Mouse (Mus musculus) limb, embryonic 14.5 days (tissue): Measurements from ENCODE around the gene Zfp1. TPM values are rescaled to one million over a fixed set of nuclear protein-coding genes. Genes with fewer than 3 reads are reported as not detected.
A peak's percentile ranks its signal among the peaks of the same experiment; 100 is the strongest.
"Not testable (repeated sequence)": the region's sequence is repeated elsewhere in the genome, so short reads cannot be mapped to it uniquely, and the experiment has no call there.

Source experiments
- ATAC-seq: fragments of 200-750 bp; cut with Nextera tagmentation; 2 replicates; pipeline ENCODE4 v1.8.0; 2017; ENCODE audit warnings: low read depth, moderate number of reproducible peaks, moderate TSS enrichment; ENCODE audit not compliant: low FRiP score
- DNase-seq: peaks from one replicate; pipeline ENCODE4 v3.0.0-alpha.2; 2015; ENCODE audit warnings: low spot score
- H3K27ac ChIP-seq: fragments of 300-500 bp; sonication (generic); replicated peaks from 2 replicates; pipeline ENCODE4 v1.5.1; 2014; ENCODE audit warnings: low read depth, mild to moderate bottlenecking, low read length, moderate library complexity, mixed read lengths
- H3K27me3 ChIP-seq: fragments of 300-500 bp; sonication (generic); 2 replicates; pipeline ENCODE4 v1.6.1; 2014; ENCODE audit warnings: low read length, mixed read lengths; ENCODE audit not compliant: control insufficient read depth, insufficient read depth
- H3K36me3 ChIP-seq: fragments of 300-500 bp; sonication (generic); 2 replicates; pipeline ENCODE4 v1.6.1; 2014; ENCODE audit warnings: mild to moderate bottlenecking, low read length, moderate library complexity, mixed read lengths; ENCODE audit not compliant: control insufficient read depth, insufficient read depth
- H3K4me1 ChIP-seq: fragments of 300-500 bp; sonication (generic); 2 replicates; pipeline ENCODE4 v1.6.1; 2014; ENCODE audit warnings: antibody characterized with exemption, low read length, mixed read lengths; ENCODE audit not compliant: control insufficient read depth, insufficient read depth
- H3K4me2 ChIP-seq: fragments of 300-500 bp; sonication (generic); replicated peaks from 2 replicates; pipeline ENCODE4 v1.6.1; 2014; ENCODE audit warnings: low read depth, mild to moderate bottlenecking, low read length, moderate library complexity; ENCODE audit not compliant: severe bottlenecking
- H3K4me3 ChIP-seq: fragments of 300-500 bp; sonication (generic); replicated peaks from 2 replicates; pipeline ENCODE4 v1.5.1; 2014; ENCODE audit warnings: low read length
- H3K9ac ChIP-seq: fragments of 300-500 bp; sonication (generic); 2 replicates; pipeline ENCODE4 v1.6.1; 2014; ENCODE audit warnings: mild to moderate bottlenecking, low read depth, low read length, moderate library complexity; ENCODE audit not compliant: severe bottlenecking
- H3K9me3 ChIP-seq: fragments of 300-500 bp; sonication (generic); 2 replicates; pipeline ENCODE4 v1.6.1; 2016; ENCODE audit warnings: low read length; ENCODE audit not compliant: control insufficient read depth
- POLR2A ChIP-seq: fragments of 200-500 bp; IDR thresholded peaks from 2 replicates; pipeline ENCODE4 v1.8.0; 2012; ENCODE audit warnings: inconsistent platforms, mild to moderate bottlenecking, moderate library complexity, borderline replicate concordance; ENCODE audit not compliant: insufficient read depth, insufficient read length; ENCODE audit errors: extremely low read depth
- WGBS: fragments of 180-500 bp; shearing (Covaris S2); extraction: QIAGEN DNeasy Blood & Tissue Kit; methylation state at CpG from one replicate; pipeline ENCODE4 v1.1.7; 2014; 5-methylcytosine and 5-hydroxymethylcytosine counted together
- polyA plus RNA-seq, 2 experiments: library from polyadenylated mRNA; depleted of rRNA in 1 of 2; stranded (reverse) in 1 of 2; unstranded in 1 of 2; fragments of >200 nt; fragmentation: Nextera tagmentation in 1 of 2; extraction: Ambion mirVana in 1 of 2; gene quantifications; 2 replicates each; pipeline versions ENCODE4 v1.2.1 to v1.2.3; 2012 to 2014

The Zfp1 gene
- polyA plus RNA-seq, 2 experiments = 20.7 to 20.8 TPM

DNA sequence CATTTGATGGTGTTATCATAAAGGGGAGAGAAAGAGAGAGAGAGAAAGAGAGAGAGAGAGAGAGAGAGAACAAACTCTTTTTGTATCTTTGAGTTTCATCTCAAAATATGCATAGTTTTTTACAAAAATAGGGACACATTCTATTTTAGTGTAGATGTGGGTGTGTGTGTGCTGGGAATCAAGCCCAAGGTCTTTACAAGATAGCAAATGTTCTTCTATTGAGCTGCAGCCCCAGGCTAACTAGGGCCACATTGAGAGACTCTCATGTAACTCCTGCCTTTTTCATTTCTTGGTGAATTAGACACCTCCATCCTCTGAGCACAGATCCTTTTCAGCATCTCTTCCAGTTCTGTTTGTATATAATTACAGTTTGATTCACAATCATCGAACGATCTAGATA, 2.1 kb upstream of the Zfp1 start:
- Histone ChIP-seq H3K4me3 (no peak overlapping the region), H3K4me2 (no peak overlapping the region), H3K27ac (no peak overlapping the region), H3K4me1 (peaks cover 9% of the 10 kb centered on the region), H3K9me3 (no peaks in the 10 kb centered on the region), H3K36me3 (no peaks in the 10 kb centered on the region), H3K27me3 (no peaks in the 10 kb centered on the region), H3K9ac (no peak overlapping the region)
- ATAC-seq (no peak), DNase-seq (no peak)
- WGBS = 97% methylated on average over 2 of the region's 2 CpGs
- TF ChIP-seq POLR2A = no peak

DNA sequence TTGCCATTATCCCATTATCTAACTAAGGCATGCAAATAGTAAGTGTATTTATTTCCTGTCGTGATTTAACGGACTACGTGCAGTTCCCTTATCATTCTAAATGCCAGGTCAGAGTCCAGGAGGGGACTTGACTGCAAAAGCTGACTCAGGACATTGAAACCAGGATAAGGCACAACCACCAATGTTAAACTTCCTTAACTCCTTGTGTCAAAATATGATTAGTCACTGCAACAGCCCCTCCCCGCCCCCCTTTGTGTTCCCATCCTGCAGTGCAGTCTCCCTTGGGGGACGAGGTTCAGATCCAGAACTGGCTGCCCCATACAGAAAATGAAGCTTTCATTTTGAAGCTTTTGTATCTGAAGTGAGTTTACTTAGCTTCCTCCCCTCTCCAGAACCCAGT, 705 bp upstream of the Zfp1 start:
- DNase-seq = no peak
- H3K9ac ChIP-seq = no peak overlapping the region

DNA sequence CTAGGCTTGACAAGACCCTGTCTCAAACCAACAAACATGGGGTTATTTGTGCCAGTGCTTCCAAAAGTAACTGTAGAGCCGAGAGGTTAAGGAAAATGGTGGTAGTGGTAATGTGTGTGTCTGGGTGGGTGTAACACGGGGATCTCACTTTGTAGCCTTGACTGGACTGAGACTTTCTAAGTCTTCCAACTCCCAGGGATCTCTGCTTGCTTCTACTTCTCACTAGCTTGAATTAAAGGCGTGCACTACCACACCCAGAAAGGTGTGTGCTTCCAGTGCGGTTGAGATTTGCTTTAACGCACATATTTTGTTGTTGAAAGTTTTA, 300 bp upstream of the Zfp1 start:
- peak; percentile 7; the same call in 1 of the 2 replicates for ATAC-seq
- no peaks in the 10 kb centered on the region for H3K36me3 ChIP-seq
- no peaks in the 10 kb centered on the region for H3K9me3 ChIP-seq
- DNase-seq = no peak
- H3K9ac ChIP-seq = peak overlapping the region; percentile 94
- peak overlapping the region; percentile 58 for H3K4me2 ChIP-seq
- WGBS = 7% methylated on average over 5 of the region's 5 CpGs
- TF ChIP-seq POLR2A = no peak
- no peaks in the 10 kb centered on the region for H3K27me3 ChIP-seq
- peak overlapping the region; percentile 94 for H3K4me3 ChIP-seq
- peaks cover 9% of the 10 kb centered on the region for H3K4me1 ChIP-seq
- peak overlapping the region; percentile 94 for H3K27ac ChIP-seq

More for the DNA sequence above, 705 bp upstream of the Zfp1 start:
- 55% methylated on average over 5 of the region's 5 CpGs for WGBS
- H3K4me2 ChIP-seq = peak overlapping the region; percentile 58
- H3K9me3 ChIP-seq = no peaks in the 10 kb centered on the region
- peak overlapping the region; percentile 94 for H3K27ac ChIP-seq
- peaks cover 9% of the 10 kb centered on the region for H3K4me1 ChIP-seq
- ATAC-seq = no peak
- TF ChIP-seq POLR2A = no peak
- H3K27me3 ChIP-seq = no peaks in the 10 kb centered on the region
- H3K36me3 ChIP-seq = no peaks in the 10 kb centered on the region
- H3K4me3 ChIP-seq = peak overlapping the region; percentile 94

DNA sequence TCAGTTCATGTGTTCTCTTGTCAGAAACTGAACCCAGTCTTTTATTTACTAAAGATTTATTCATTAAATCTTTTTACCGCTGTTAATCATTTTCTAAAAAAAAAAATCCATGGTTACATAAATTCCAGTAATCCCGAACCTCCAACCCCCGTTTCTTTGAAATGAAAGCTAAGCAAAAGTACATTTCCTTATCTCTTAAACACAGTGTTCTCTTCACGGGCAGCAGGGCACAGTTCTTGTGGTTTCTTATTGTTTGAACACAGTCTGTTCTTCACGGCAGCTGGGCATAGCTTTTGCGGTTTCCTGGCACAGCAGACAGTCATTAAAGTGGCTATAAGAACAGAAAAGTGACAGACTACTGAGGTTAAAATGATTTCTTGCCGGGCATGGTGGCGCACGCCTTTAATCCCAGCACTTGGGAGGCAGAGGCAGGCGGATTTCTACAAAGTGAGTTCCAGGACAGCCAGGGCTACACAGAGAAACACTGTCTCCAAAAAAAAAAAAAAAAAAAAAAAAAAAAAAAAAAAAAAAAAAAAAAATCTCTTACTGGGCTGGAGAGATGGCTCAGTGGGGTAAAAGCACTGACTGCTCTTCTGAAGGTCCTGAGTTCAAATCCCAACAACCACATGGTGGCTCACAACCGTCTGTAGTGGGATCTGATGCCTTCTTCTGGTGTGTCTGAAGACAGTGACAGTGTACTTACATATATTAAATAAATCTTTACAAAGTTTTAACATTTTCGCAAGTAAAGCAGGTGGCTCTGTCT, 1.3 kb downstream of the Zfp1 start:
- not testable (repeated sequence) for H3K27me3 ChIP-seq, H3K36me3 ChIP-seq, H3K4me1 ChIP-seq, H3K27ac ChIP-seq, H3K9me3 ChIP-seq, DNase-seq, ATAC-seq
- 66% methylated on average over 12 of the region's 12 CpGs for WGBS
- 0 out of 2 replicates have a peak overlapping the region, but pooled peaks have one; percentile 94 for H3K9ac ChIP-seq
- H3K4me3 ChIP-seq = peak overlapping the region; percentile 94
- peak overlapping the region; percentile 58 for H3K4me2 ChIP-seq

DNA sequence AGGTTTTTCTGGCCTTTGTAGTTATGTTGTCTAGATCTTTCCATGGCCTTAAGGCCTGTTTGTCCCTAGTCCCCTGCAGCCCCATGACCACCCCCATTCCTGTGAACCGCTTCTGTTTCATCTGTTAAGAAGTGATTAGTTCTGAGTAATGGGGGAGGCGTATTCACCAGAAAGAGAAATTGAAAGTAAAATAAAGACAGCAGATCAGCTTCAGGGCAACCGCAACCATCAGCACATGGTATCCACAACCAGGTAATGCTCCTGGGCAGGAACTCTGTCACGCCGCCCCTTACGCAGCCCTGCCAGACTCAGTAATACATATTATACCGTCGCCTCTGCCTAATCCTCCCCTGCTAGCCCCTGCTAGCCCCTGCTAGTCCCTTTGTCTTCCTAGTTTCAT, 2.5 kb downstream of the Zfp1 start:
- ATAC-seq (no peak), DNase-seq (no peak)
- H3K27ac ChIP-seq = no peak overlapping the region
- H3K27me3 ChIP-seq = no peaks in the 10 kb centered on the region
- 96% methylated on average over 8 of the region's 8 CpGs for WGBS
- peaks cover 9% of the 10 kb centered on the region for H3K4me1 ChIP-seq
- TF ChIP-seq POLR2A = no peak
- no peak overlapping the region for H3K9ac ChIP-seq
- no peak overlapping the region for H3K4me3 ChIP-seq
- no peaks in the 10 kb centered on the region for H3K36me3 ChIP-seq
- no peak overlapping the region for H3K4me2 ChIP-seq
- no peaks in the 10 kb centered on the region for H3K9me3 ChIP-seq
